Mouse (Mus musculus) left cerebral cortex, adult 6 months (tissue): ENCODE data around the gene Notch2. TPM values are rescaled to one million over a fixed set of nuclear protein-coding genes. Genes with fewer than 3 reads are reported as not detected.

ENCODE experiments used
- long read RNA-seq, 2 experiments: library from polyadenylated mRNA; unstranded; transcript quantifications; one replicate each; pipeline ENCODE4 v2.0.0; 2019 to 2020
- polyA plus RNA-seq: library from polyadenylated mRNA; unstranded; fragments of <200 nt; fragmentation: Nextera tagmentation; gene quantifications from 2 replicates; pipeline ENCODE4 v1.2.3, GENCODE M21; 2021

Notch2 gene
- 5.1 and 5.8 TPM in 2 replicates for polyA plus RNA-seq
- long read RNA-seq, experiment 1, partial matches to known transcripts = 1 of 2 reads
- long read RNA-seq, experiment 1, other reads (novel, unspliced or antisense) = 1 of 2 reads
- long read RNA-seq, experiment 2, partial matches to known transcripts = 1 of 41 reads
- long read RNA-seq, experiment 2, other reads (novel, unspliced or antisense) = 40 of 41 reads

DNA sequence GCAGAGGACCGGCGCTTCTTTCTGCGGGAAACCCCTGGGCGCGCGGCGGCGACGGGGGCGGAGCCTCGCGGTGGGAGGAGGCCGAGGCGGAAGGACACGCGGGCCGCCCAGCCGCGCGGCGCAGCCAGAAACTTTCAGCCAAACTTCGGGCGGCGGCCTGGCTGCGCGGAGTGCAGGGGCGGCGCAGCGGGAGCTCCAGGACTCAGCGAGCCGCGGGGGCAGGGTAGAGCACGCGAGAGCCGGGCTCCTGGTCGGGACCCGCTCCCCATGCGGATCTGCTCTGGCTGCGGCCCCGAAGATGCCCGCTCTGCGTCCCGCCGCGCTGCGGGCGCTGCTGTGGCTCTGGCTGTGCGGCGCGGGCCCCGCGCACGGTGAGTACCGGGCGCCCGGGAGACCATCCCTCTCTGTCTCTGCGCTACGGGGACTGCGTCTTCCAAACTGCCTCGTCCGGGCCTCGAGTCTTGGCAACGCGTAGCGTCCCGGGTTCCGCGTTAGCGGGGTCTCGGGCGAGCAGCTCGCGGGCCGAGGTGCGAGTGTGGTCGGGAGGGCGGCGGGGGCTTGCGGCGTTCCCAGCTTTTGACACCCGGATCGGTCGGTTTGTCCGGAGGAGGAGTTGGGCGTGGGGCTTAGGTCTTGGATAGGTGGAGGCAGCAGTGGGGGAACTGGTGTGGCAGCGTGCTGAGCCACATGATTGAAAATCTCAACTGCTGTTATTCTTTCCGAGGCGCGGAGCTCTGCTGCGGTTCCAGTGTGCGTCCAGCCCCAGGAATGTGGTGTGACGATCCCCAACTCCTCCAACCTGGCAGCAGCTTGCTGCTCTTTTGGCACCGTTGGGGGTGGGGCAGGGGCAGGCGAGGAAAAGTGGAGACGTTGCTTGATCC, at the start of gene Notch2:
Gene Notch2 (plus strand): TSS at position 127 of the 881 bp plus-strand sequence.

DNA sequence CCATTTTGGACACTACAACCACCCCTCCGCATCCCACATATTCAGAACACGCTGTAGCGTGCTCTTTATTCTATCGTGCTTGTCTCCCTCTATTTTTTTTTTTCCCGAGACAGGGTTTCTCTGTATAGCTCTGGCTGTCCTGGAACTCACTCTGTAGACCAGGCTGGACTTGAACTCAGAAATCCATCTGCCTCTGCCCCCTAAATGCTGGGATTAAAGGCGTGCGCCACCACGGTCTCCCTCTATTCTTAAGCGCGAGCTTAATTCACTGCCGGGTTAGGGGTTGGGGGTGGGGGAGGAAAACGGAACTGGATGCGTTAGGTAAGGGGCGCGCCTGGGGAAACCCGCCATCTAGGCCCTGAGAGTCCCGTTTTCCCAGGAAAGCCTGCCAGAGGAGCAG, 147.0 kb downstream of the Notch2 start, which contains the start of gene Adam30:
Gene Adam30 (plus strand): TSS at position 301 of the 400 bp plus-strand sequence.

Other genes starting within 250 kb of the Notch2 start
- gene Pde4dip, start 124.8 kb upstream of the Notch2 start, polyA plus RNA-seq = 34.9 and 43.7 TPM in 2 replicates
- gene Sec22b, start 112.3 kb upstream of the Notch2 start, polyA plus RNA-seq = 62.3 and 73.4 TPM in 2 replicates
- gene Adam30, start 147.1 kb downstream of the Notch2 start, polyA plus RNA-seq = not detected in 2 replicates
- gene Reg4, start 208.6 kb downstream of the Notch2 start, polyA plus RNA-seq = not detected in 2 replicates